Mouse (Mus musculus) liver (tissue): ENCODE results near the gene Phxr2.
A peak's percentile ranks its signal among the peaks of the same experiment; 100 is the strongest.
"Not testable (repeated sequence)": the region's sequence is repeated elsewhere in the genome, so short reads cannot be mapped to it uniquely, and the experiment has no call there.

Experiments
- DNase-seq: peaks from one replicate; pipeline ENCODE4 v3.0.0-alpha.2; 2020; ENCODE audit warnings: mixed read lengths

Phxr2 gene

DNA sequence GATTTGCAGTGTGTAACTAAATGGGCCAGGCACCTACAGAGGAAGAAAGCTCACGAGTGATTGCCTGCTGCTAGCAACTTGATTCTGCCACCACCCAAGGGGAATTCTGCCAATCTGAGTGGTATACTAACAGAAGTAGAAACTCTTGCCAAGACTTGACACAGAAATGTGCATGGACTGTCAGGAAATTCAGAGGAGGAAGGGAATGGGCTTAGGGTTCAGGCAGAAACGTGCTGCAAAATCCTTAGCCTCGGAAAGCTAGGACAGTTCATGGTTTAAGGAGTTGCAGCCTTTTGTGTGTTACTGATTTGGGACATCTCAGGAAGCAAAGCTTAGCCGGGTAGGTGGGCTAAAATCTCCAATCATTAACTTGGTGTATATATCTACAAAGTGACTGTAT, at the start of gene Phxr2:
TSS of gene Phxr2 (minus strand) at position 101 of the 400 bp plus-strand sequence.
- no peak for DNase-seq

GRCm38 (mm10) chr10:99172906-99173507, 46.9 kb upstream of the Phxr2 start:
- DNase-seq = no peak

DNA sequence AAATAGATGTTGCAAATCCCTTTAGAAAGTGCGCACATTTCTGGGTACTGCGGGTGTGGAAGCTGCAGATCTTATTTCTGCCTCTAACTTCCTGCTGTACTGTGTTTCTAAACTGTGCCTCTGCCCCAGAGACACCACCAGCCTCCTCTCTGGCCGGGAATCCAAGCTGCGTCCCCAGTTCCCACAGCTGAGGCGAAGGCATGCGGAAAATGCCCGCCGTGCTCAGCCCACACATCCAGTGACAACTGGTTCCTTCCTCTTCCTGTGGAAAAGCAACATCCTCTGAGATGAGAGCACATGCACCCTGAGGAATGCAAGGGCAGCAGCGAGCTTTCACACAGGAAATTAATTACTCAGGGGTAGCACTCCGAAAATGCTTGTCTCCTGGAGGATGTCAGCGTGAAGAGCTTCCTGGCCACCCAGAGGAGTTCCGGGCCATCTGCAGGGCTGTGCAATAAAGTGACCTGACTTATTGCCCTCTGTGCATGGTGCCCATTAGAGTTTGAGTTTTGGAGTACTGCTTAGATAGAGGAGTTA, 45.9 kb upstream of the Phxr2 start:
- DNase-seq = peak; percentile 56

- no peak for DNase-seq
Measured at GRCm38 (mm10) chr10:99169765-99170129, 43.6 kb upstream of the Phxr2 start.

GRCm38 (mm10) chr10:99168840-99169764, 43.0 kb upstream of the Phxr2 start:
- DNase-seq = peak; percentile 9

- DNase-seq = peak; percentile 19
Measured at GRCm38 (mm10) chr10:99168404-99168803, 42.3 kb upstream of the Phxr2 start.

DNA sequence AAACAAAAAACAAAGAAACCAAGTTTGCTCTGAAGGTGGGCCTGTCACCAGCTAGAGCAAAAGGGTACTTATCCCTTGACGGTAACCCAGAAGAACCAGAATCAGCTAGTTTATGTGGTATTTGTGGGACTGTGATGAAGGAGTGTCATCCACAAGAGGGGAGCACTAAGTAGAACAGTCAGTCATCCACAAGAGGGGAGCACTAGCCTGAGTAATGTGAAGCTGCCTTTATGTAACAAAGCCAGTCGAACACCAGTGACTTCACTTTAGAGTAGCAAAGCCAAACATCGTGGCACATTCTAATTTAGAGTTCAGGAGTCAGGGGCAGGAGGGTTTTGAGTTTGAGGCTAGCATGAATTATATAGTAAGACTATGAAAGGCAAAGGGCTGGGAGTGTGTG, 40.3 kb upstream of the Phxr2 start:
- DNase-seq = no peak

DNA sequence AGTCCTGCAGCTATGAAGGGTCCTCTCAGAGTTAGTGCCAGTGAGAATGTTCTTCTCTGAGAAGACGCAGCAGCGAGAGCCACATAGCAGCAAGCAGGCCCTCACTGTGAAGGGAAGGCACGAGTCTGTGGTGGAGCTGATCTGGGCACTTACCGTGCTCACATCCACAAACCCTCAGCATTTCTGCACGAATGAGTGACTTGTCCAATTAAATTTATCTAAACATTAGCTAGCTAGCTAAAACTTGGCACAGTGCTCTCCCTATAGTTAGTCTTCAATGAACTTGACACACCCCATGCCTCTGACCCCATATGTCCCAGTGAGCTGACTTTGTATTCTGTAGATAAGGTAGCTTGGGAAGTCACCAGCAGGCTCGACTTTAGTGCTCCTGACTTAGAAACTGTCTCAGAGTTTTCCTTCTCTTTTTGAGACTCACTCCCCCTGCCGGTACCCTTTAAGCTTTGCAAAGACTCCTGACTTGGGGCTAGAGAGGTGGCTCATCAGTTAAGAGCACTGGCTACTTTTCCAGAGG, 39.7 kb upstream of the Phxr2 start:
- no peak for DNase-seq

- DNase-seq = peak; percentile 17
Measured at GRCm38 (mm10) chr10:99164871-99165477, 38.8 kb upstream of the Phxr2 start.

- DNase-seq = no peak
Measured at GRCm38 (mm10) chr10:99163002-99163401, 36.9 kb upstream of the Phxr2 start.

DNA sequence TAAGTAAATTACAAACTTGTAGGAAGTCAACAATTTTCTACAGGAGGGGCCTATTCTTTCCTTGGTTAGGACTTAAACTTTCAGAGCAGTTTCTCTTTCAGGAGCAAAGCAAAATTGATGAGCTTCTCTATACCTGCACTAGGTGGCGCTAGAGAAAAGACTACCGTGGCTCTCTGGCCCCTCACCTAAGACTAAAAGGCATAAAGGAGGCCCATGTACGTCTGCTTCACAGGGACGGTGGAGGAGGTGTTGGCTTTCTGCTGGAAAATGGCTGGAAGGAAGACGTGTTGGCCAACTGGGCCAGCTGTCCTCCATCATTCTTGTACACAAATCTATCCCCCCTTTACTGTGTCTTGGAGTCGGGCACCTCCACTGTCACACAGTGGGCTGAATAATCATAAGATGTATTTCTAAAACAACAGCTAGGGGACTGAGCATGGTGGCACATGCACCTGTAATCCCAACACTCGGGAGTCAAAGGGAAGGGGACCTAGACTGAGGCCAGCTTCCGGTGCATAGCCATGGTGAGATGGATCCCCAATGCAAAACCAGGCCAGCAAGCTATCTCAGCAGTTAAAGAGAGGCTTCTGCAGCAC, 36.0 kb upstream of the Phxr2 start:
- DNase-seq = no peak

DNA sequence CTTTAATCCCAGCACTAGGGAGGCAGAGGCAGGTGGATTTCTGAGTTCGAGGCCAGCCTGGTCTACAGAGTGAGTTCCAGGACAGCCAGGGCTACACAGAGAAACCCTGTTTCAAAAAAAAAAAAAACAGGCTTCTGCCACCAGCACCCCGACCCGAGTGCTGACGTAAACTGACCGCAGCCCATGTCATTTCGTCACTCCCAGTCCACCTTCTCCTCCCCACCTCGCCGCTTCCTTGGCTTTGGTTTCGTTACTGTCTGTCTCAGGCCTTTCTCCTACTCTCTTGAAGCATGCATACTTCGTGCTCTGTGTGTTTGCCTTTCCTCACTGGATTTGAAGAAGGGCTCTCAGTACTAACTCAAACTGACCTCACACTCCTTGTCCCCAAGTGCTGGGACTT, 31.6 kb upstream of the Phxr2 start:
- not testable (repeated sequence) for DNase-seq

DNA sequence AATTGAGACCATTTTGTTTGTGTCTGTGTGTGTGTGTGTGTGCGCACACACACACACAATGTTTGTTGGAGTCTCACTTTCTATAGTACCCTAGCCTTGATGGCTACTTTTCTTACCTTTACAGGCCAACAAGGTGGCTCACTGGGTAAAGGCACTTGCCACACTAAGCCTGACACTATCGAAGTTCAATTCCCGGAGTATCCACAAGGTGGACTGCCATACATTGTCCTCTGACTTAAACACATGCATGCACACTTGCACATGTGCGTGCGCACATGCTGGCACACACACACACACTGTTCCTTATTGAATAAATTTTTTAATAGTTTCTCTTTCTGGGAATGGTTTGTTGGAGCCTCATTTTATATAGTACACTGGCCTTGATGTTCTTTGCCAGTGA, 30.7 kb upstream of the Phxr2 start:
- no peak for DNase-seq

GRCm38 (mm10) chr10:99154635-99155034, 28.5 kb upstream of the Phxr2 start:
- DNase-seq = no peak

- peak; percentile 37 for DNase-seq
Measured at GRCm38 (mm10) chr10:99152063-99152462, 25.9 kb upstream of the Phxr2 start.

GRCm38 (mm10) chr10:99151580-99151979, 25.5 kb upstream of the Phxr2 start:
- DNase-seq = no peak

DNA sequence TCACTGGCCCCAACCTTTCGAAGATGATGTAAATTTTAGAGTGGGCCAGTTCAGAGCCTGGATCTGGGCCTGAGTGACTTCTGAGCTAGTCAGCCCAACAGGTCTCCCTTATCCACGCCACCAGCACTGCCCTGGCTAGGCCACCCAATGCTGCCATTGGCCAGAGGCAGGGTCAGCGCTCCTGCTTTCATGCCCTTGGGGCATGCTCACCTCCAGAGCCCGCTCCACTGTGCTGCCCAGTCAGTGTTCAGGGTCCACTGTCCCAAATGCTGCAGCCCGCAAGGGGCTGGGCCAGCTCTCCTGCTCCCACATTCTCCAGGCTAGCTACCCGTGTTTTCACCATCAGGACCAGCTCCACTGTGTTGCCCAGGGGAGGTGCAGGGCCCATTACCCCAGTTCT, 23.9 kb upstream of the Phxr2 start:
- DNase-seq = no peak

DNA sequence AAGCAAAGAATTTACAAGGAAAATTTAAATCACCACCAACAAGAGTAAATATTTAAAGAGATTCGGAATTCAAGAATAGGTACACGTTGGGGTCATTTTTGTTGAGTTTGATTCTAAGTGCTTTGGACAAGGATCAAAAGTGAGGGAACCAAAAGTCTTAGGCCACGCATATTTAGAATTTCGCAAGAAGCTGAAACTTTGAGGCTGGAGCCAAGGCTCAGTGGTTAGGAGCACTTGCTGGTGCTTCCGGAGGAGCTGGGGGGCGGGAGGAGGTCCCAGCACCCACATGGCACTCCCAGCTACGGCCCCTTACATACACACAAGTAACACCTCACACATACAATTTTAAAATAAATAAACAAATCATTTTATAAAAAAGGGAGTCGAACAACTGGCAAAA, 20.5 kb upstream of the Phxr2 start:
- DNase-seq = no peak

DNA sequence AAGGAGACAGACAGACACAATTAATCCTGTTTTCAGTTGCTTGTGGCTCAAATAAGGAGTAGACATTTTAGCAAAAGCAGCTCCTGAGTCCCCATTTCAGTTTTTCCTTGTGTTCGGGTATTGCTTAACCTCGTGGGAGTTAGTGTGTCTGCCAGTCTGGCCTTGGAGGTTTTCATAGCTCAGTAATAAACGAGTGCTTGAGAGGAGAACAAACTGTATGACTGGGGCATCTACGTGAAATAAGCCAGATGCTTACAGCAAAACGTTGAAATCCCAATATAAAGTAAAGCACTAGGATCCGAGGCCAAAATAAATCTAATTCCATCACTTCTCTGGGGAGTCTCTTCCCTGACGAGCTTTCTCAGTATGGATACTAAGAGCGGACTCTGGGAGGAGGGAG, 19.5 kb upstream of the Phxr2 start:
- no peak for DNase-seq

DNA sequence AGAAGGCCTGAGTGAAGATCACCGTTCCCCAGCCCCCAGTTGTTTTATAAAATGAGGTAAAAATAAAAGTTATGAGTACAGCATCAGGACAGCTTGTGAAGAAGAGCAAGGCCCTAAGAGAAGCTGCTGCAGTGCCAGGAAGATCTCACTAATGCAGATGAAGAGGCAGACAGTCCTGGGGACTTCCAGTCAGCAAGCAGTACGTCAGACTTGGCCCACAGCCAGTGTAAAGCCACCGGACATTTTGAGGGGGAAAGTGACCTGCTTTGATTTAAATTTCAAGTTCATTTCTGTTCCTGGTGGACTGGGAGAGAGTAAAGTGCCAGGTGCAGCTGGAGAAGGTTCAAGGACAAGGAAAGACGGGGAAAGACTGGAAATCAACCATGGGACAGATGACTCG, 10.2 kb upstream of the Phxr2 start:
- no peak for DNase-seq

DNA sequence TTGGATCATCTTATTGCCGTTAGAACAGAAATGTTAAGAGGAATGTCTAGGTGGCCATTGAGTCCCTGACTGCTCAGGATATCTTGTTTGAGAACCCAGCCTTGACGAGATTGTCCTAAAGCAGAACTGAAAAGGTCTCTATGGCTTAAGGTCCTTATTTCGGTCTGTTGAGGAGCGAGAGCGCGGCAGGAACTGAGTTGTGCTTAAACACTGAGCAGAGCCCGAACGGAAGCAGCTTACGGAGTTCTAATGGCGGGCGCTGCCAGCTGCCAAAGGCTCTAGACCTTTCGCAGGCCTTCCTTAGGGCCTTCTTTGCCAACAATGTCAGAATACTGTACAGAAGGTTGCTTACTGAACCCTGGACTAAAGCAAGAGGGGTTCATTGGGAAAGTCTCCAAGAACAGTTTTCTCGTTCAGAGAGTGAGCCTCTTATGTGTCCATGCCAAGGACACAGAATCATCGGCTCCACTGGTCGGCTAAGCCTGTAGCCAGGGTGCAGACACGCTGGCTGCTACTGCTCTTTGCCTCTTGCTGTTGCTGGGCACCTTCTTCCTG, 7.3 kb upstream of the Phxr2 start:
- DNase-seq = no peak

DNA sequence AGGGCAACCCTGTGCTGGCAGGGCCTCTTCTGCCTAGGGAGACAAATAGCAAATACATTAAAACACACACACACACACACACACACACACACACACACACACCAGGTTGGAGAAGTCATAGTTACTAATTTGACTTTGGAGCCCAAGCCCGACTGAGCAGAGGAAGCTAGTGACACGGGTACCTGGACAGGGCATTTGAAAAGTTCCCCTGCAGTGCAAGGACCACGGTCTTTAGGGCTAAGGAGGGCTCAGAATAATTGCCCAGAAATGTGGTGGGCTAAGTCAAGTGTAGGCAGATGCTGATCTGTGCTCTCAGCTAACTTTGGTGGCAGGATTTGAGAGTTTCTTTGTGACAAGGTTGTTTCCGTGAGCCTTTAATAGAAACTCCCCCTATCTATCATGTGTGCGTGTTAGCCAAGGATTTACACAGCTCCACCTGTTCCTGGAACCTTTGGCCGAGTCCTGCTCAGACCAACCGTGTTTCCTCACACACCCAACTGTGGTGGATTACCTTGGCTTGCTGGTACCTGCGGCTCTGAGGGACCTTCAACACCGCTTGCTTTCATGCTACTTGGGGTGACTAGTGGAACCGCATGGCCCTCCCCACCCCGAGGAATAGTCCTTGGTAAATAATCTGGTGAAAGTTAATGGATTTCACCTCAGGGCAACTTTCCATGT, 6.6 kb upstream of the Phxr2 start:
- no peak for DNase-seq
